In genomic region chr9:105494553-105495315, GRCm38 (mm10) we compare ENCODE assay signal across 8 mouse cellular contexts. TPM values are rescaled to one million over a fixed set of nuclear protein-coding genes. Genes with fewer than 3 reads are reported as not detected.
A peak's percentile ranks its signal among the peaks of the same experiment; 100 is the strongest.
DNase-seq lines count a peak whose midpoint lies in the region; ATAC-seq and TF ChIP-seq lines count a peak whose summit lies in the region.

No protein-coding gene starts in this region.

- H3K4me3 ChIP-seq in forebrain, embryonic 11.5 days (ENCODE audit: low read depth, low read length): peak overlapping the region; percentile 86
- H3K4me3 ChIP-seq in heart, postnatal 0 days (ENCODE audit: low read depth, low read length): peak overlapping the region; percentile 95
- peak overlapping the region; percentile 95 for H3K4me3 ChIP-seq in liver, embryonic 16.5 days (ENCODE audit: low read depth, low read length)
- H3K4me3 ChIP-seq in neural tube, embryonic 13.5 days: peak overlapping the region; percentile 89
- H3K4me3 ChIP-seq in testis, adult 2 months (ENCODE audit: control insufficient read depth, low read depth, low read length): peak overlapping the region; percentile 92

- no peak for TF ChIP-seq EP300 in heart, postnatal 0 days (IDR thresholded peaks at IDR 0.05; ENCODE audit: low read depth)

- H3K36me3 ChIP-seq in forebrain, embryonic 11.5 days (ENCODE audit: control insufficient read depth, insufficient read depth, low read length): no peaks in the 10 kb centered on the region
- H3K36me3 ChIP-seq in heart, postnatal 0 days (replicated peaks; ENCODE audit: control insufficient read depth, insufficient read depth, low read length): no peaks in the 10 kb centered on the region
- H3K36me3 ChIP-seq in liver, embryonic 16.5 days (ENCODE audit: control insufficient read depth, insufficient read depth): no peaks in the 10 kb centered on the region
- H3K36me3 ChIP-seq in neural tube, embryonic 13.5 days: peaks cover 5% of the 10 kb centered on the region; the same call in 1 of the 2 replicates
- no peaks in the 10 kb centered on the region for H3K36me3 ChIP-seq in testis, adult 2 months (ENCODE audit: control insufficient read depth, insufficient read depth, low read length)

- peak overlapping the region; percentile 93 for H3K9ac ChIP-seq in forebrain, embryonic 11.5 days (ENCODE audit: low read length)
- peak overlapping the region; percentile 88 for H3K9ac ChIP-seq in heart, postnatal 0 days (replicated peaks; ENCODE audit: low read depth, low read length)
- H3K9ac ChIP-seq in liver, embryonic 16.5 days (ENCODE audit: low read depth, low read length): peak overlapping the region; percentile 96
- H3K9ac ChIP-seq in neural tube, embryonic 13.5 days: peak overlapping the region; percentile 95

- peak overlapping the region; percentile 96 for H3K4me2 ChIP-seq in forebrain, embryonic 11.5 days (ENCODE audit: low read depth, low read length, severe bottlenecking)
- peak overlapping the region; percentile 99 for H3K4me2 ChIP-seq in heart, postnatal 0 days (ENCODE audit: low read depth, low read length)
- peak overlapping the region; percentile 98 for H3K4me2 ChIP-seq in liver, embryonic 16.5 days (ENCODE audit: low read depth, low read length)
- H3K4me2 ChIP-seq in neural tube, embryonic 13.5 days: peak overlapping the region; percentile 96

- TF ChIP-seq POLR2A in testis, adult 2 months (IDR thresholded peaks at IDR 0.05; ENCODE audit: control insufficient read depth, low read depth, low read length): peak; percentile 65

- H3K9me3 ChIP-seq in forebrain, embryonic 11.5 days (ENCODE audit: control insufficient read depth, low read length): no peaks in the 10 kb centered on the region
- H3K9me3 ChIP-seq in heart, postnatal 0 days (replicated peaks; ENCODE audit: control insufficient read depth, low read length): no peaks in the 10 kb centered on the region
- no peaks in the 10 kb centered on the region for H3K9me3 ChIP-seq in liver, embryonic 16.5 days (replicated peaks; ENCODE audit: control insufficient read depth, low read length)
- H3K9me3 ChIP-seq in neural tube, embryonic 13.5 days: no peaks in the 10 kb centered on the region

- DNase-seq in CD8-positive naive resting alpha-beta T cell, adult 2 months (ENCODE audit: low read depth in 2 of 2, low spot score in 2 of 2): peak; percentile 92
- DNase-seq in c-Kit-positive CD71-negative TER-119-negative erythroid progenitor cells, embryonic 14.5 days (ENCODE audit: low read depth): peak; percentile 82
- peak; percentile 99 for DNase-seq in forebrain, embryonic 11.5 days (ENCODE audit: low spot score)
- DNase-seq in heart, postnatal 0 days (ENCODE audit: low spot score): peak; percentile 94
- peak; percentile 97 to 99 for DNase-seq in kidney, postnatal 4 days

- WGBS in forebrain, embryonic 11.5 days: under 1% methylated on average over 63 of the region's 83 CpGs
- 0% methylated on average over 47 of the region's 83 CpGs for WGBS in heart, postnatal 0 days
- WGBS in liver, embryonic 16.5 days (ENCODE audit: insufficient replicate concordance): under 1% methylated on average over 69 of the region's 83 CpGs
- under 1% methylated on average over 75 of the region's 83 CpGs for WGBS in neural tube, embryonic 13.5 days

- no peaks in the 10 kb centered on the region for H3K27me3 ChIP-seq in forebrain, embryonic 11.5 days (ENCODE audit: control insufficient read depth, insufficient read depth, low read length)
- no peaks in the 10 kb centered on the region for H3K27me3 ChIP-seq in heart, postnatal 0 days (ENCODE audit: control insufficient read depth, insufficient read depth, low read length)
- no peaks in the 10 kb centered on the region for H3K27me3 ChIP-seq in liver, embryonic 16.5 days (ENCODE audit: control insufficient read depth, insufficient read depth, low read depth, low read length)
- H3K27me3 ChIP-seq in neural tube, embryonic 13.5 days: no peaks in the 10 kb centered on the region
- no peaks in the 10 kb centered on the region for H3K27me3 ChIP-seq in testis, adult 2 months (ENCODE audit: control insufficient read depth, insufficient read depth, low read length)

- H3K27ac ChIP-seq in forebrain, embryonic 11.5 days (ENCODE audit: low read depth, low read length): peak overlapping the region; percentile 95
- peak overlapping the region; percentile 95 for H3K27ac ChIP-seq in heart, postnatal 0 days (ENCODE audit: low read depth)
- H3K27ac ChIP-seq in liver, embryonic 16.5 days (ENCODE audit: low read length): peak overlapping the region; percentile 93
- H3K27ac ChIP-seq in neural tube, embryonic 13.5 days (replicated peaks): peak overlapping the region; percentile 99
- H3K27ac ChIP-seq in testis, adult 2 months (ENCODE audit: control insufficient read depth, insufficient read depth, low read depth, low read length): peak overlapping the region; percentile 87

- TF ChIP-seq CTCF in heart, postnatal 0 days (IDR thresholded peaks at IDR 0.05; ENCODE audit: low read depth): peak; percentile 27; the same call in 1 of the 2 replicates
- TF ChIP-seq CTCF in testis, adult 2 months (IDR thresholded peaks at IDR 0.05; ENCODE audit: control insufficient read depth, insufficient read depth, insufficient replicate concordance, low read depth, low read length): 0 out of 2 replicates have a peak, but pooled peaks have one; percentile 5

- ATAC-seq in forebrain, embryonic 11.5 days (replicated peaks; ENCODE audit: low FRiP score): peak; percentile 99
- peak; percentile 99 for ATAC-seq in heart, postnatal 0 days (ENCODE audit: insufficient read depth, low read depth)
- peak; percentile 98 for ATAC-seq in liver, embryonic 16.5 days (ENCODE audit: low read depth)
- peak; percentile 98 for ATAC-seq in neural tube, embryonic 13.5 days (ENCODE audit: low read depth)

- peaks cover 3% of the 10 kb centered on the region for H3K4me1 ChIP-seq in forebrain, embryonic 11.5 days (replicated peaks; ENCODE audit: control insufficient read depth, insufficient read depth, low read length)
- H3K4me1 ChIP-seq in heart, postnatal 0 days (ENCODE audit: control insufficient read depth, insufficient read depth): peaks cover 10% of the 10 kb centered on the region
- peaks cover 14% of the 10 kb centered on the region for H3K4me1 ChIP-seq in liver, embryonic 16.5 days (ENCODE audit: control insufficient read depth, low read depth, low read length)
- peaks cover 36% of the 10 kb centered on the region for H3K4me1 ChIP-seq in neural tube, embryonic 13.5 days (replicated peaks)
- no peaks in the 10 kb centered on the region; the same call in 1 of the 2 replicates for H3K4me1 ChIP-seq in testis, adult 2 months (ENCODE audit: control insufficient read depth, insufficient read depth, low read length)

RNA-seq across cellular contexts. Expression of gene Atp2c1, which starts 32.4 kb away (rescaled TPM):
- 59.3 and 69.5 TPM in 2 replicates for polyA plus RNA-seq in forebrain, embryonic 11.5 days (2014; fragmentation: Nextera tagmentation; extraction: Ambion mirVana)
- 39.6 and 72.2 TPM in 2 replicates for total RNA-seq in heart, postnatal 0 days (2014; rRNA removed; ENCODE audit: low replicate concordance)
- polyA plus RNA-seq in heart, postnatal 0 days (2015; fragmentation: Nextera tagmentation; extraction: Ambion mirVana): 25.1 and 31.1 TPM in 2 replicates
- 21.1 and 21.4 TPM in 2 replicates for polyA plus RNA-seq in liver, embryonic 16.5 days (2015; fragmentation: Nextera tagmentation; extraction: Ambion mirVana)
- 97.1 and 100 TPM in 2 replicates for polyA plus RNA-seq in neural tube, embryonic 13.5 days (2015; fragmentation: Nextera tagmentation; extraction: Ambion mirVana)
- polyA plus RNA-seq in testis, adult 2 months (2012; rRNA removed): 36.7 and 42.2 TPM in 2 replicates

Comparison
In these comparisons a context has a peak if more than half of its experiments do, and no peak if none do; other contexts are left out.
1. Peak in every context shown above with its lines: DNase-seq, ATAC-seq, H3K4me3 ChIP-seq and H3K27ac ChIP-seq.